Comparison of ENCODE assay signal across 8 mouse cellular contexts in the genomic region with DNA sequence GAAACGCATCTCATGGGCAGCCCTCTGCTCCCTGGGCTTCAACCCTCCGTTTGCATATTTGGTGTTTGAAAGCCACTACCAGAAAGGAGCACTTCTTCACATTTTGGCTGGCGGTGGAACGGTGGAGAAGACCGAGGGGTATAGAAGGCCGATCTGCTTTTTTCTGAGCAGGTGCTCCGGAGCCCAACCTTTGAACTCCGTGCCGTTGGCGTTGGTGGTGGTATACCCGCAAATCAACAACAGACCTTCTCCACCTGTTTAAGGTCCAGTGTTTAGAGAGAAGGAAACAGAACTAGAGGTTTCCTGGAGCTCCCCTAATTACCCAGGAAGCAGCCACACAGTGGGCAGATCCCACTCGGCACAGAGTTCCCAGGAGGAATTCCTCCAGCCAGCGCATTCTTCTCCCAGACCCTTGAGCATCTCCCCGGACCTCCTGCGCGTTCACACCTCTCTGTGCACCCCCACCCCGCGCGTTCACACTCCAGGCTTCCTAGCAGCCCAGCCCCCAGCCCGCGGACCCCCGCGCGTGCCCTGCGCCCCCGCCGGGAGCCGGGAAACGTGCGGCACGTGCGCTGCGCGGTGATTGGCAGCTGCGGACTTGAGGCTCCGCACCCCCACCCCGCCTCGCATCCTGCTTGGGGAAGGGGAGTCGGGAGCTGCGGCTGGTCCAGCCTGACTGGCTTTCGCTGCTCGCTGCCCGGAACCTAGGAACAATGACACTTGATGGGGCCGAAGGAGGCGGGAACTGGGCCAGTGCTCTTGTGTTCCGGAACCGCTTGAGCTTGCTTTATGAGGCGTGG. TPM values are rescaled to one million over a fixed set of nuclear protein-coding genes. Genes with fewer than 3 reads are reported as not detected.
A peak's percentile ranks its signal among the peaks of the same experiment; 100 is the strongest.
DNase-seq lines count a peak whose midpoint lies in the region; ATAC-seq and TF ChIP-seq lines count a peak whose summit lies in the region.

No protein-coding gene starts in this region.

- H3K79me2 ChIP-seq in macrophage (ENCODE audit: inconsistent target): no peaks in the 10 kb centered on the region

- WGBS in hindbrain, postnatal 0 days: 4% methylated on average over 48 of the region's 48 CpGs
- WGBS in macrophage (ENCODE audit: missing documents): 29% methylated on average over 39 of the region's 48 CpGs

- intact Hi-C loops in gastrocnemius, postnatal 14 days (cut with DNase I; ENCODE audit: low total_unique reads): no loop called here
- intact Hi-C loops in left cerebral cortex, postnatal 14 days (cut with DNase I): no loop called here

- no peaks in the 10 kb centered on the region for H3K27me3 ChIP-seq in hindbrain, postnatal 0 days (ENCODE audit: insufficient read depth, low read length)

- no peak for TF ChIP-seq CTCF in hindbrain, postnatal 0 days (IDR thresholded peaks at IDR 0.05; ENCODE audit: low read depth)

- no peaks in the 10 kb centered on the region for H3K9me3 ChIP-seq in hindbrain, postnatal 0 days (ENCODE audit: low read length)

- peak overlapping the region; percentile 54; the same call in 1 of the 2 replicates for H3K27ac ChIP-seq in hindbrain, postnatal 0 days
- no peak overlapping the region for H3K27ac ChIP-seq in macrophage

- H3K36me3 ChIP-seq in hindbrain, postnatal 0 days (ENCODE audit: insufficient read depth, low read length): no peaks in the 10 kb centered on the region
- H3K36me3 ChIP-seq in macrophage (ENCODE audit: inconsistent target): no peaks in the 10 kb centered on the region

- 0 out of 2 replicates have a peak, but pooled peaks cover 4% of the 10 kb centered on the region for H3K4me1 ChIP-seq in hindbrain, postnatal 0 days (ENCODE audit: insufficient read depth, low read length)

- H3K4me3 ChIP-seq in hindbrain, postnatal 0 days (ENCODE audit: low read length): peak overlapping the region; percentile 51
- H3K4me3 ChIP-seq in macrophage (ENCODE audit: inconsistent target): peak overlapping the region; percentile 20; the same call in 1 of the 2 replicates

- peak overlapping the region; percentile 98 for H3K4me2 ChIP-seq in hindbrain, postnatal 0 days (ENCODE audit: low read depth, low read length)

- peak overlapping the region; percentile 51 for H3K9ac ChIP-seq in hindbrain, postnatal 0 days (replicated peaks; ENCODE audit: low read length)

- ATAC-seq in common myeloid progenitor, adult 5-6 weeks (replicated peaks; ENCODE audit: low read depth, poor library complexity, severe bottlenecking): peak; percentile 27; the same call in 1 of the 2 replicates
- ATAC-seq in hindbrain, postnatal 0 days: peak; percentile 84

- DNase-seq in adrenal gland, postnatal 14 days: peak; percentile 61
- peak; percentile 42 for DNase-seq in gastrocnemius, postnatal 14 days
- peak; percentile 80 for DNase-seq in hindbrain, postnatal 0 days (ENCODE audit: low spot score)
- peak; percentile 35 to 50 for DNase-seq in left cerebral cortex, postnatal 14 days (ENCODE audit: low spot score in 2 of 2)
- DNase-seq in right cerebral cortex, postnatal 36 days (ENCODE audit: low spot score in 2 of 2): peak; percentile 16 to 32
- DNase-seq in adipocyte (ENCODE audit: low spot score): no peak

RNA-seq across cellular contexts. Expression of a gene that starts 49.9 kb away (rescaled TPM):
- 17.0 and 19.5 TPM in 2 replicates for total RNA-seq in adrenal gland, postnatal 14 days (2021)
- total RNA-seq in common myeloid progenitor, adult 5-6 weeks (2017): 13.6 and 19.3 TPM in 2 replicates
- total RNA-seq in gastrocnemius, postnatal 14 days (2021): 10 to 100 TPM; 15.0 to 16.6 TPM
- total RNA-seq in hindbrain, postnatal 0 days (2014; rRNA removed): 6.8 and 7.8 TPM in 2 replicates
- 2.0 and 2.2 TPM in 2 replicates for polyA plus RNA-seq in hindbrain, postnatal 0 days (2015; fragmentation: Nextera tagmentation; extraction: Ambion mirVana)
- total RNA-seq in left cerebral cortex, postnatal 14 days (2021): 10 to 100 TPM; 25.2 to 31.9 TPM
- 100 to 1,000 TPM in 6 of 26 experiments, 10 to 100 TPM in 20; 17.4 to 122 (median 66.6) TPM for total RNA-seq in macrophage (2018; cell fraction: chromatin; rRNA removed)
- 10 to 100 TPM in 25 of 26 experiments, 1 to 10 TPM in 1; 7.8 to 38.7 (median 29.1) TPM for total RNA-seq in macrophage (2018; cell fraction: cytosol; rRNA removed)
- 10 to 100 TPM; 26.7 to 93.0 (median 57.8) TPM for total RNA-seq in macrophage (2018; cell fraction: nucleus; rRNA removed)
- polyA plus RNA-seq in macrophage (2018): 11.0 to 14.5 TPM (median 11.1 TPM) in 3 replicates
